Mouse (Mus musculus): ENCODE data around the gene Meiob. TPM values are rescaled to one million over a fixed set of nuclear protein-coding genes. Genes with fewer than 3 reads are reported as not detected.

Meiob gene
- polyA plus RNA-seq (2016; fragmentation: Nextera tagmentation; extraction: Ambion mirVana) = not detected in 2 replicates

- H3K36me3 ChIP-seq (replicated peaks) = no peaks in the 10 kb centered on the region
- peaks cover 11% of the 10 kb centered on the region; the same call in 1 of the 2 replicates for H3K4me1 ChIP-seq
- peak; percentile 91 for DNase-seq (ENCODE audit: low spot score)
- H3K4me3 ChIP-seq = peak within 1 kb of the TSS; percentile 74
- peak within 1 kb of the TSS; percentile 78 for H3K27ac ChIP-seq (replicated peaks)
- peaks cover 62% of the 10 kb centered on the region for H3K27me3 ChIP-seq (replicated peaks; ENCODE audit: low read depth, poor library complexity, severe bottlenecking)
- WGBS = under 1% methylated on average over 71 of the region's 71 CpGs
- H3K9me3 ChIP-seq = no peaks in the 10 kb centered on the region
Observed at GRCm38 (mm10) chr17:24803952-24804951, at the start of gene Meiob. TSS of gene Meiob (plus strand) at chr17:24804289.

- WGBS = 88% methylated on average over 1 of the region's 1 CpGs
- Histone ChIP-seq H3K4me1 (peaks cover 37% of the 10 kb centered on the region), H3K36me3 (replicated peaks) (no peaks in the 10 kb centered on the region), H3K9me3 (no peaks in the 10 kb centered on the region), H3K27me3 (replicated peaks; ENCODE audit: low read depth, poor library complexity, severe bottlenecking) (peaks cover 66% of the 10 kb centered on the region), H3K4me3 (no peak overlapping the region), H3K27ac (replicated peaks) (no peak overlapping the region)
- DNase-seq (ENCODE audit: low spot score) = no peak
Observed at GRCm38 (mm10) chr17:24757394-24757793, 46.7 kb upstream of the Meiob start.

GRCm38 (mm10) chr17:24761121-24761520, 43.0 kb upstream of the Meiob start:
- Histone ChIP-seq H3K36me3 (replicated peaks) (no peaks in the 10 kb centered on the region), H3K9me3 (no peaks in the 10 kb centered on the region), H3K27me3 (replicated peaks; ENCODE audit: low read depth, poor library complexity, severe bottlenecking) (peaks cover 29% of the 10 kb centered on the region), H3K4me1 (peaks cover 40% of the 10 kb centered on the region), H3K4me3 (no peak overlapping the region), H3K27ac (replicated peaks) (peak overlapping the region; percentile 19; the same call in 1 of the 2 replicates)
- peak; percentile 53 for DNase-seq (ENCODE audit: low spot score)
- WGBS = 39% methylated on average over 5 of the region's 5 CpGs

- H3K4me1 ChIP-seq = peaks cover 73% of the 10 kb centered on the region
- no peaks in the 10 kb centered on the region for H3K9me3 ChIP-seq
- peak overlapping the region; percentile 82 for H3K27ac ChIP-seq (replicated peaks)
- H3K27me3 ChIP-seq (replicated peaks; ENCODE audit: low read depth, poor library complexity, severe bottlenecking) = peaks cover 5% of the 10 kb centered on the region; the same call in 1 of the 2 replicates
- H3K4me3 ChIP-seq = 0 out of 2 replicates have a peak overlapping the region, but pooled peaks have one; percentile 12
- no peaks in the 10 kb centered on the region for H3K36me3 ChIP-seq (replicated peaks)
- peak; percentile 55 for DNase-seq (ENCODE audit: low spot score)
- WGBS = 39% methylated on average over 22 of the region's 22 CpGs
Observed at GRCm38 (mm10) chr17:24765016-24765905, 38.8 kb upstream of the Meiob start.

GRCm38 (mm10) chr17:24766266-24766875, 37.7 kb upstream of the Meiob start:
- WGBS = 26% methylated on average over 12 of the region's 12 CpGs
- Histone ChIP-seq H3K9me3 (no peaks in the 10 kb centered on the region), H3K36me3 (replicated peaks) (no peaks in the 10 kb centered on the region), H3K4me1 (peaks cover 65% of the 10 kb centered on the region), H3K4me3 (no peak overlapping the region; the same call in 1 of the 2 replicates), H3K27me3 (replicated peaks; ENCODE audit: low read depth, poor library complexity, severe bottlenecking) (peaks cover 5% of the 10 kb centered on the region; the same call in 1 of the 2 replicates), H3K27ac (replicated peaks) (peak overlapping the region; percentile 82)
- DNase-seq (ENCODE audit: low spot score) = peak; percentile 8

- no peaks in the 10 kb centered on the region for H3K36me3 ChIP-seq (replicated peaks)
- H3K9me3 ChIP-seq = no peaks in the 10 kb centered on the region
- DNase-seq (ENCODE audit: low spot score) = no peak
- H3K27ac ChIP-seq (replicated peaks) = no peak overlapping the region
- 31% methylated on average over 3 of the region's 3 CpGs for WGBS
- H3K27me3 ChIP-seq (replicated peaks; ENCODE audit: low read depth, poor library complexity, severe bottlenecking) = peaks cover 5% of the 10 kb centered on the region; the same call in 1 of the 2 replicates
- no peak overlapping the region for H3K4me3 ChIP-seq
- peaks cover 54% of the 10 kb centered on the region for H3K4me1 ChIP-seq
Observed at GRCm38 (mm10) chr17:24769146-24769545, 34.9 kb upstream of the Meiob start.

GRCm38 (mm10) chr17:24773241-24773640, 30.8 kb upstream of the Meiob start:
- no peak overlapping the region for H3K27ac ChIP-seq (replicated peaks)
- 81% methylated on average over 5 of the region's 5 CpGs for WGBS
- no peak for DNase-seq (ENCODE audit: low spot score)
- H3K4me3 ChIP-seq = no peak overlapping the region
- peaks cover 5% of the 10 kb centered on the region; the same call in 1 of the 2 replicates for H3K27me3 ChIP-seq (replicated peaks; ENCODE audit: low read depth, poor library complexity, severe bottlenecking)
- H3K9me3 ChIP-seq = no peaks in the 10 kb centered on the region
- H3K36me3 ChIP-seq (replicated peaks) = no peaks in the 10 kb centered on the region
- peaks cover 20% of the 10 kb centered on the region for H3K4me1 ChIP-seq

GRCm38 (mm10) chr17:24775173-24775572, 28.9 kb upstream of the Meiob start:
- Histone ChIP-seq H3K36me3 (replicated peaks) (no peaks in the 10 kb centered on the region), H3K27ac (replicated peaks) (no peak overlapping the region), H3K4me3 (no peak overlapping the region), H3K9me3 (no peaks in the 10 kb centered on the region), H3K4me1 (peaks cover 6% of the 10 kb centered on the region; the same call in 1 of the 2 replicates), H3K27me3 (replicated peaks; ENCODE audit: low read depth, poor library complexity, severe bottlenecking) (no peaks in the 10 kb centered on the region)
- 88% methylated on average over 8 of the region's 8 CpGs for WGBS
- no peak for DNase-seq (ENCODE audit: low spot score)

- no peak for DNase-seq (ENCODE audit: low spot score)
- no peaks in the 10 kb centered on the region for H3K27me3 ChIP-seq (replicated peaks; ENCODE audit: low read depth, poor library complexity, severe bottlenecking)
- no peaks in the 10 kb centered on the region for H3K36me3 ChIP-seq (replicated peaks)
- H3K4me3 ChIP-seq = no peak overlapping the region
- H3K4me1 ChIP-seq = peaks cover 6% of the 10 kb centered on the region; the same call in 1 of the 2 replicates
- no peak overlapping the region for H3K27ac ChIP-seq (replicated peaks)
- WGBS = 75% methylated on average over 2 of the region's 2 CpGs
- no peaks in the 10 kb centered on the region for H3K9me3 ChIP-seq
Observed at GRCm38 (mm10) chr17:24777073-24777472, 27.0 kb upstream of the Meiob start.

- 91% methylated on average over 2 of the region's 2 CpGs for WGBS
- Histone ChIP-seq H3K27ac (replicated peaks) (no peak overlapping the region), H3K36me3 (replicated peaks) (no peaks in the 10 kb centered on the region), H3K4me3 (no peak overlapping the region), H3K27me3 (replicated peaks; ENCODE audit: low read depth, poor library complexity, severe bottlenecking) (no peaks in the 10 kb centered on the region), H3K9me3 (no peaks in the 10 kb centered on the region), H3K4me1 (no peaks in the 10 kb centered on the region)
- DNase-seq (ENCODE audit: low spot score) = no peak
Observed at GRCm38 (mm10) chr17:24780821-24781220, 23.3 kb upstream of the Meiob start.

- no peaks in the 10 kb centered on the region for H3K9me3 ChIP-seq
- H3K27me3 ChIP-seq (replicated peaks; ENCODE audit: low read depth, poor library complexity, severe bottlenecking) = no peaks in the 10 kb centered on the region; the same call in 1 of the 2 replicates
- 76% methylated on average over 8 of the region's 8 CpGs for WGBS
Observed at GRCm38 (mm10) chr17:24792190-24792589, 11.9 kb upstream of the Meiob start.

More at GRCm38 (mm10) chr17:24792190-24792589, 11.9 kb upstream of the Meiob start:
- no peaks in the 10 kb centered on the region for H3K4me1 ChIP-seq
- H3K27ac ChIP-seq (replicated peaks) = no peak overlapping the region
- DNase-seq (ENCODE audit: low spot score) = no peak
- H3K36me3 ChIP-seq (replicated peaks) = no peaks in the 10 kb centered on the region
- H3K4me3 ChIP-seq = no peak overlapping the region
